Mouse (Mus musculus): ENCODE data around the gene Krtap16-1. TPM values are rescaled to one million over a fixed set of nuclear protein-coding genes. Genes with fewer than 3 reads are reported as not detected.

The Krtap16-1 gene
- polyA plus RNA-seq (2014; fragmentation: Illumina TruSeq; extraction: RNeasy Lipid Tissue Mini Kit (QIAGEN cat#74804); ENCODE audit: low read depth, low replicate concordance), result not detected

DNA sequence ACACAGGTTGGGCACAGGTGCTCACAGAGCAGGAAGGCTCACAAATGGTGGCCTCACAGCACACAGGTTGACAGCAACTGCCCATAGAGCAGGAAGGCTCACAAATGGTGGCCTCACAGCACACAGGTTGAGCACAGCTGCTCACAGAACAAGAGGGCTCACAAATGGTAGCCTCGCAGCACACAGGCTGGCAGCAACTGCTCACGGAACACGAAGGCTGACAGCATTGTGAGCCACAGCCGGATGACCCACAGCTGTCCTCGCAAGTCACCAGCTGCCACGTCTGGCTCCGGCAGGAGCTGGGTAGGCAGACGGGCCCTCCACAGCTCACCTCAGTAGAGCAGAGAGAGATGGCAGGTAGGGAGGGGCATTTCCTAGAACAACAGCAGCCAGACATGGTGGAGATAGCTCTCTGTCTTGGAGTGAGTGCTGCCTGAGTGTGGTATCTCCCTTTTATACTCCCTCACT is at the start of gene Krtap16-1:
Gene Krtap16-1 (minus strand): TSS at position 418 of the 468 bp plus-strand sequence.

DNA sequence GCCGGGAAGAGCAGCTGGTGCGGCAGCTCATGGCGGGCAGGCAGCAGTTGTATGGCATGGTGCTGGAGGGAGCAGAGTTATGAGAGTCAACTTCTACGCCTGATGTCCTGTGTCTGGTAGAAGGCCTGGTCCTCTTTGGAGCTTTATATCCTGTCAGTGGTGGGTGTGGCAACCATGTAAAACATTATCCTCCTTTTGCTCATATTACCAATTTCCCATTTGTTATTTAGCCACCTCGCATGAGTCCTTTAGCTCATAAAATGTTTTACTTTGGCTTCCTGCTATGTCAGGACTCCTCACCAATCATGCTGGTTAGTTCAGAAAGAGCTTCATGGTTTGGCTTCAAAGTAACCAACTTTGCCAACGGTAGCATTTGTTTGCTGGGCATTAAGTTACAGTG is 43.4 kb upstream of the Krtap16-1 start, which contains the start of gene Krt33b:
Gene Krt33b (minus strand): TSS at position 101 of the 400 bp plus-strand sequence.

DNA sequence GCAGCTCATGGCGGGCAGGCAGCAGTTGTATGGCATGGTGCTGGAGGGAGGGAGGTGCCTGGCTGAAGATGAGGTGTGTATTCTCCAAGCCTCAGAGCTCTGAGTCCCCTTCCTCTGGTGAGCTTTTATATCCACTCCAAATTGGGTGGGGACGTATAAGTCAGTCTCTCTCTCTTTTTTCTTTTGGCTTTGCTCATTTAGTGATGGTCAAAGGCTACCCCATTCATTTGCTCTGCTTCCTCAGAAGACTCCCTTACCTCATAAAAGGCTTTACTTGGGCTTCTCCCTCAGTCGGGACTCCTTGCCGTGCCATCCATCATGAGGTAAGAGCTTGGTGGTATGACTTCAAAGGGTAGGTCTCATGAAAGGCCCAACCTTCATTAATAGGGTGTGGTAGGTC is 29.7 kb upstream of the Krtap16-1 start, which contains the start of gene Krt33a:
Gene Krt33a (minus strand): TSS at position 101 of the 400 bp plus-strand sequence.

DNA sequence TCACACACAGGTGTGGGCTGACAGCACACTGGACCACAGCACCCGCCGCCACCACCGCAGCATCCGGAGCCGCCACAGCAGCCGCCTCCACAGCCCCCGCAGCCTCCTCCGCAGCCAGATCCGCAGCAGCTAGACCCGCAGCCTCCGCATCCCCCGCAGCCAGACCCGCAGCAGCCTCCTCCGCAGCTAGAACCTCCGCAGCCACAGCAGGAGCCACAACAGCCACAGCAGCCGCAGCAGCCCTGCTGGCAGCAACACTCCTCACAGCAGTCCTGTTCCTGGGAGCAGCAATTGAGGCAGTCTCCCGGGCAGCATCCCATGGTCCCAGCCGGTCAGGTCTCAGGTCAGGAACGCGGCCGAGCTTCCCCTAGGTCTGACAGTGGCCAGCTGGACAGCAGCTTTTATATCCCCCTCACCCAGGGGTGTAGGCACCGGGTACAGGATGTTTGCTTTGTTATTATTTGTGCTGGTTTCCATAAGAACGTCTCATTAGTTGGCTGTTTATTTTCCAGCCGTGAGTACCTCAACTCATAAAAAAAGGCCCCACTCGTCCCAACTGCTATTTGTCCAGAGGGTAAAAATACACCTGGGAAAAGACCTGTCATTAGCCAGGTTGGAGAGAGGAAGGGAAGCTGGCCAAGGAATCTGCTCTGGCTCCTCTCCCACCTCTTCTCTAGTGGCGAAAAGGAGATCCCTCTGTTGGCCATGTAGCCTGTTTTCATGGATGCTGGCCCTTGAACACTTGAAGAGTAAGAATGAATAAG is 7.4 kb upstream of the Krtap16-1 start, which contains the start of gene Krtap17-1:
Gene Krtap17-1 (minus strand): TSS at position 375 of the 764 bp plus-strand sequence.

DNA sequence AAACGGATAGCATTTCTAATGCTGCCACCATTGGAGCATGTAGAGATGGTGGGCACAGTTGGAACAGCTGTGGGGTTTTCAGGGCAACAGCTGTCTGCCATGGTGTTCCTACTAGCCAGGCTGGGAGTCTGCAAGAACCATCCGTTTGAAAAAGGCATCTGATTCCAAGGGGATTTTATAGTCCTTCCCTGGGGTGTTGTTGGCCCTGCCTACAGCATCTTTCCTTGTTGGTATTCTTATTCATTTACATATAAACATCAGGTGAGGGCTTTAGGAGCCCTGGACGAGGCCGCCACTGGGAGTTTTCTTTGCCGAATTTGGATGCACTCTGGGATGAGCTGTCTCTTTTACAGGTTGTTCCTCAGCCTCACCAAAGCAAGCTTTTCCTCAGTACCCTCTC is 7.4 kb downstream of the Krtap16-1 start, which contains the start of gene Krtap29-1:
Gene Krtap29-1 (minus strand): TSS at position 101 of the 400 bp plus-strand sequence.

DNA sequence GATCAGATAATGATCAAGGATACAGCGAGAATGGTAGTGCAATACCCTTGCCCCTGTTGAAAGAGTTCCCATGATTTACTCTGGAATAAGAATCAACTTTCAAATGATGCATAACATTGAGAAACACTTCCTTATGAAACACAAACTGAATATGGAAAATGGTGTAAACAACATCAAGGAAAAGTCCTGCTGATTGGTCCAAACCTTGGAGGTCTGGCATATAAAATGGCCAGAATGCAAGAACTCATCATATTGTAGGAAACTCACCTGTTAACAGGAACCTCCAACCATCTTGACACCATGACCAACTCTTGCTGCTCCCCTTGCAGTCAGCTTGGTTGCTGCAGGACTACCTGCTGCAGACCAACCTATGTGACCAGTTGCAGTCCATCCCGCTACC is 38.2 kb downstream of the Krtap16-1 start, which contains the start of gene Krtap9-5:
Gene Krtap9-5 (plus strand): TSS at position 301 of the 400 bp plus-strand sequence.

DNA sequence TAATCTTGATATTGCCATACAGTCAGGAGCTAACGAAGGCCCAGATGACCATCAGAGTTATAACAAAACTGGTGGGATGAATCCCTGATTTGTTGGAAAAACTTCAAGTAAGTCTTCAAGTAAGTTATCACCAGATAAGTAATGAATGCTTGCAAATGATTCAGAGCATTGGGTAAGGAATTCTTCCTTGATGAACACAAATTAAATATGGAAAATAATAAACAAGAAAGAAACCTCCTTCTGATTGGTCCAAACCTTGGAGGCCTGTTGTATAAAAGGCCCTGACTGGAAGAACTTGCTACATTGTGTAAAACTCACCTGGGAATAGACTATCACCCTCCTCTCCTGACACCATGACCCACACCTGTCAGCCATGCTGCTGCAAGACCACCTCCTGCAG is 50.4 kb downstream of the Krtap16-1 start, which contains the start of gene Krtap31-2:
Gene Krtap31-2 (plus strand): TSS at position 301 of the 400 bp plus-strand sequence.

Other genes starting within 250 kb of the Krtap16-1 start
- gene Gm11595, start 213.7 kb downstream of the Krtap16-1 start, polyA plus RNA-seq (2014; fragmentation: Illumina TruSeq; extraction: RNeasy Lipid Tissue Mini Kit (QIAGEN cat#74804); ENCODE audit: low read depth, low replicate concordance), result not detected
- gene Krtap4-8, start 205.9 kb downstream of the Krtap16-1 start, polyA plus RNA-seq (2014; fragmentation: Illumina TruSeq; extraction: RNeasy Lipid Tissue Mini Kit (QIAGEN cat#74804); ENCODE audit: low read depth, low replicate concordance), result not detected
- not detected for gene Krtap4-9, start 201.4 kb downstream of the Krtap16-1 start, polyA plus RNA-seq (2014; fragmentation: Illumina TruSeq; extraction: RNeasy Lipid Tissue Mini Kit (QIAGEN cat#74804); ENCODE audit: low read depth, low replicate concordance)
- not detected for gene Gm11596, start 193.1 kb downstream of the Krtap16-1 start, polyA plus RNA-seq (2014; fragmentation: Illumina TruSeq; extraction: RNeasy Lipid Tissue Mini Kit (QIAGEN cat#74804); ENCODE audit: low read depth, low replicate concordance)
- gene Gm11569, start 187.7 kb downstream of the Krtap16-1 start, polyA plus RNA-seq (2014; fragmentation: Illumina TruSeq; extraction: RNeasy Lipid Tissue Mini Kit (QIAGEN cat#74804); ENCODE audit: low read depth, low replicate concordance), result not detected
- not detected for gene Gm11554, start 182.2 kb downstream of the Krtap16-1 start, polyA plus RNA-seq (2014; fragmentation: Illumina TruSeq; extraction: RNeasy Lipid Tissue Mini Kit (QIAGEN cat#74804); ENCODE audit: low read depth, low replicate concordance)
- not detected for gene Krtap4-13, start 176.7 kb downstream of the Krtap16-1 start, polyA plus RNA-seq (2014; fragmentation: Illumina TruSeq; extraction: RNeasy Lipid Tissue Mini Kit (QIAGEN cat#74804); ENCODE audit: low read depth, low replicate concordance)
- not detected for gene Gm11564, start 170.9 kb downstream of the Krtap16-1 start, polyA plus RNA-seq (2014; fragmentation: Illumina TruSeq; extraction: RNeasy Lipid Tissue Mini Kit (QIAGEN cat#74804); ENCODE audit: low read depth, low replicate concordance)
- not detected for gene 2300003K06Rik, start 148.5 kb downstream of the Krtap16-1 start, polyA plus RNA-seq (2014; fragmentation: Illumina TruSeq; extraction: RNeasy Lipid Tissue Mini Kit (QIAGEN cat#74804); ENCODE audit: low read depth, low replicate concordance)
- gene Krtap4-16, start 135.0 kb downstream of the Krtap16-1 start, polyA plus RNA-seq (2014; fragmentation: Illumina TruSeq; extraction: RNeasy Lipid Tissue Mini Kit (QIAGEN cat#74804); ENCODE audit: low read depth, low replicate concordance), result not detected
- not detected for gene Gm11568, start 128.7 kb downstream of the Krtap16-1 start, polyA plus RNA-seq (2014; fragmentation: Illumina TruSeq; extraction: RNeasy Lipid Tissue Mini Kit (QIAGEN cat#74804); ENCODE audit: low read depth, low replicate concordance)
- not detected for gene Gm11559, start 122.1 kb downstream of the Krtap16-1 start, polyA plus RNA-seq (2014; fragmentation: Illumina TruSeq; extraction: RNeasy Lipid Tissue Mini Kit (QIAGEN cat#74804); ENCODE audit: low read depth, low replicate concordance)
- not detected for gene Krtap9-1, start 113.2 kb downstream of the Krtap16-1 start, polyA plus RNA-seq (2014; fragmentation: Illumina TruSeq; extraction: RNeasy Lipid Tissue Mini Kit (QIAGEN cat#74804); ENCODE audit: low read depth, low replicate concordance)
- not detected for gene Gm11567, start 107.4 kb downstream of the Krtap16-1 start, polyA plus RNA-seq (2014; fragmentation: Illumina TruSeq; extraction: RNeasy Lipid Tissue Mini Kit (QIAGEN cat#74804); ENCODE audit: low read depth, low replicate concordance)
- gene Krtap31-1, start 78.7 kb downstream of the Krtap16-1 start, polyA plus RNA-seq (2014; fragmentation: Illumina TruSeq; extraction: RNeasy Lipid Tissue Mini Kit (QIAGEN cat#74804); ENCODE audit: low read depth, low replicate concordance), result not detected
- not detected for gene Gm11565, start 71.8 kb downstream of the Krtap16-1 start, polyA plus RNA-seq (2014; fragmentation: Illumina TruSeq; extraction: RNeasy Lipid Tissue Mini Kit (QIAGEN cat#74804); ENCODE audit: low read depth, low replicate concordance)
- not detected for gene Krtap31-2, start 50.3 kb downstream of the Krtap16-1 start, polyA plus RNA-seq (2014; fragmentation: Illumina TruSeq; extraction: RNeasy Lipid Tissue Mini Kit (QIAGEN cat#74804); ENCODE audit: low read depth, low replicate concordance)
- not detected for gene Krtap9-5, start 38.1 kb downstream of the Krtap16-1 start, polyA plus RNA-seq (2014; fragmentation: Illumina TruSeq; extraction: RNeasy Lipid Tissue Mini Kit (QIAGEN cat#74804); ENCODE audit: low read depth, low replicate concordance)
- gene Krtap29-1, start 7.5 kb downstream of the Krtap16-1 start, polyA plus RNA-seq (2014; fragmentation: Illumina TruSeq; extraction: RNeasy Lipid Tissue Mini Kit (QIAGEN cat#74804); ENCODE audit: low read depth, low replicate concordance), result not detected
- gene Krtap17-1, start 7.4 kb upstream of the Krtap16-1 start, polyA plus RNA-seq (2014; fragmentation: Illumina TruSeq; extraction: RNeasy Lipid Tissue Mini Kit (QIAGEN cat#74804); ENCODE audit: low read depth, low replicate concordance), result not detected
- not detected for gene Krt33a, start 29.6 kb upstream of the Krtap16-1 start, polyA plus RNA-seq (2014; fragmentation: Illumina TruSeq; extraction: RNeasy Lipid Tissue Mini Kit (QIAGEN cat#74804); ENCODE audit: low read depth, low replicate concordance)
- gene Krt33b, start 43.3 kb upstream of the Krtap16-1 start, polyA plus RNA-seq (2014; fragmentation: Illumina TruSeq; extraction: RNeasy Lipid Tissue Mini Kit (QIAGEN cat#74804); ENCODE audit: low read depth, low replicate concordance), result not detected
- not detected for gene Krt34, start 55.0 kb upstream of the Krtap16-1 start, polyA plus RNA-seq (2014; fragmentation: Illumina TruSeq; extraction: RNeasy Lipid Tissue Mini Kit (QIAGEN cat#74804); ENCODE audit: low read depth, low replicate concordance)
- gene Krt31, start 64.0 kb upstream of the Krtap16-1 start, polyA plus RNA-seq (2014; fragmentation: Illumina TruSeq; extraction: RNeasy Lipid Tissue Mini Kit (QIAGEN cat#74804); ENCODE audit: low read depth, low replicate concordance), result not detected
- gene Krt32, start 101.6 kb upstream of the Krtap16-1 start, polyA plus RNA-seq (2014; fragmentation: Illumina TruSeq; extraction: RNeasy Lipid Tissue Mini Kit (QIAGEN cat#74804); ENCODE audit: low read depth, low replicate concordance), result not detected
- gene Krt35, start 109.6 kb upstream of the Krtap16-1 start, polyA plus RNA-seq (2014; fragmentation: Illumina TruSeq; extraction: RNeasy Lipid Tissue Mini Kit (QIAGEN cat#74804); ENCODE audit: low read depth, low replicate concordance), result not detected
- not detected for gene Krt36, start 119.0 kb upstream of the Krtap16-1 start, polyA plus RNA-seq (2014; fragmentation: Illumina TruSeq; extraction: RNeasy Lipid Tissue Mini Kit (QIAGEN cat#74804); ENCODE audit: low read depth, low replicate concordance)
- not detected for gene Krt13, start 135.0 kb upstream of the Krtap16-1 start, polyA plus RNA-seq (2014; fragmentation: Illumina TruSeq; extraction: RNeasy Lipid Tissue Mini Kit (QIAGEN cat#74804); ENCODE audit: low read depth, low replicate concordance)
- not detected for gene Krt15, start 149.3 kb upstream of the Krtap16-1 start, polyA plus RNA-seq (2014; fragmentation: Illumina TruSeq; extraction: RNeasy Lipid Tissue Mini Kit (QIAGEN cat#74804); ENCODE audit: low read depth, low replicate concordance)
- 7.3 TPM for gene Krt19, start 162.1 kb upstream of the Krtap16-1 start, polyA plus RNA-seq (2014; fragmentation: Illumina TruSeq; extraction: RNeasy Lipid Tissue Mini Kit (QIAGEN cat#74804); ENCODE audit: low read depth, low replicate concordance)
- not detected for gene Krt9, start 206.6 kb upstream of the Krtap16-1 start, polyA plus RNA-seq (2014; fragmentation: Illumina TruSeq; extraction: RNeasy Lipid Tissue Mini Kit (QIAGEN cat#74804); ENCODE audit: low read depth, low replicate concordance)
- not detected for gene Krt14, start 221.0 kb upstream of the Krtap16-1 start, polyA plus RNA-seq (2014; fragmentation: Illumina TruSeq; extraction: RNeasy Lipid Tissue Mini Kit (QIAGEN cat#74804); ENCODE audit: low read depth, low replicate concordance)

Measured in heart, adult 10 weeks (tissue).